In the genomic region with DNA sequence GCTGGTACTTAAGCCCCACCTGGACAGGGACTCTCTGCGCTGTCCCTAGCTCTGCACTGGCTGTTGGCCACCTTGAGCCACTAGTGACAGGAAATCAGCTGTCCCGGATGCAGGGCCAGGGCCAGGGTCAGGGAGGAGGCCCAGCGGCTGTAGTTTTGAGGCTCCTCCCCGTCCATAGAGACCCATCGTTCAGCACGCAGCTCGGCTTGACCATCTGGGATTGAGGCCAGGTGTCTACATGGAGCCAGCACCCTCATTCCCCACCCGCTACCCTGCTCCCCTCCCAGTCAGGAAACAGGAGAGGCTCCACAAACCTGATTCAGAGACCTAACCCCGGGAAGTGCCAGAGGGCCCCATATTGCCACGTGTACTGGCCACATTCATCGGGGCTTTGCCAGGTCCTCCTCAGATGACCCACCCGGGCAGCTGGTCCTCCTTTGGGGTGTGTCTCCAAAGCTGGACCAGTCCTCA, we compare ENCODE assay signal across 10 mouse cellular contexts. TPM values are rescaled to one million over a fixed set of nuclear protein-coding genes. Genes with fewer than 3 reads are reported as not detected.
A peak's percentile ranks its signal among the peaks of the same experiment; 100 is the strongest.
DNase-seq lines count a peak whose midpoint lies in the region; ATAC-seq lines count a peak whose summit lies in the region.
"Had no signal": no experiment of that assay in that cellular context is flagged by ENCODE, and none has a peak within 500 bp of the region (broad histone marks: within the 10 kb centered on the region; RNA-seq: fewer than 3 reads in every experiment).

No protein-coding gene starts in this region.

- 0 out of 2 replicates have a peak overlapping the region, but pooled peaks have one; percentile 9 for H3K27ac ChIP-seq in neural tube, embryonic 13.5 days (replicated peaks)
- H3K27ac ChIP-seq in neural tube, embryonic 15.5 days (replicated peaks) = no peak overlapping the region
- 0 out of 2 replicates have a peak overlapping the region, but pooled peaks have one; percentile 29 for H3K27ac ChIP-seq in stomach, embryonic 16.5 days (ENCODE audit: low read length)
- no peak overlapping the region for H3K27ac ChIP-seq in liver, embryonic 12.5 days

- no peak overlapping the region for H3K9ac ChIP-seq in neural tube, embryonic 13.5 days
- H3K9ac ChIP-seq in neural tube, embryonic 15.5 days (replicated peaks) = no peak overlapping the region
- H3K9ac ChIP-seq in stomach, embryonic 16.5 days (ENCODE audit: low read length) = peak overlapping the region; percentile 46; the same call in 1 of the 2 replicates
- no peak overlapping the region for H3K9ac ChIP-seq in liver, embryonic 12.5 days

- no peak overlapping the region for H3K4me2 ChIP-seq in neural tube, embryonic 13.5 days
- H3K4me2 ChIP-seq in neural tube, embryonic 15.5 days = no peak overlapping the region
- no peak overlapping the region for H3K4me2 ChIP-seq in stomach, embryonic 16.5 days (ENCODE audit: low read depth, low read length)
- no peak overlapping the region for H3K4me2 ChIP-seq in liver, embryonic 12.5 days

- ATAC-seq in neural tube, embryonic 13.5 days (ENCODE audit: low read depth) = no peak
- ATAC-seq in neural tube, embryonic 15.5 days (ENCODE audit: low FRiP score) = no peak
- ATAC-seq in stomach, embryonic 16.5 days (ENCODE audit: insufficient read depth, low FRiP score) = no peak
- ATAC-seq in liver, embryonic 12.5 days = no peak

- 68% methylated on average over 12 of the region's 12 CpGs for WGBS in neural tube, embryonic 13.5 days
- 69% methylated on average over 12 of the region's 12 CpGs for WGBS in neural tube, embryonic 15.5 days
- WGBS in stomach, embryonic 16.5 days = 41% methylated on average over 12 of the region's 12 CpGs
- WGBS in liver, embryonic 12.5 days (ENCODE audit: insufficient replicate concordance) = 46% methylated on average over 12 of the region's 12 CpGs

- H3K4me1 ChIP-seq in neural tube, embryonic 13.5 days (replicated peaks) = peaks cover 43% of the 10 kb centered on the region
- peaks cover 39% of the 10 kb centered on the region for H3K4me1 ChIP-seq in neural tube, embryonic 15.5 days
- peaks cover 41% of the 10 kb centered on the region for H3K4me1 ChIP-seq in stomach, embryonic 16.5 days (ENCODE audit: control insufficient read depth, insufficient read depth, low read length)
- H3K4me1 ChIP-seq in liver, embryonic 12.5 days = peaks cover 22% of the 10 kb centered on the region

- DNase-seq in heart, adult 8-10 months (ENCODE audit: low spot score) = peak; percentile 88
- DNase-seq in kidney, postnatal 36 days = peak; percentile 75
- DNase-seq in natural killer cell, adult 2 months (ENCODE audit: low spot score in 2 of 2) = no peak
- no peak for DNase-seq in right cerebral cortex, postnatal 4 days

- H3K36me3 ChIP-seq in neural tube, embryonic 13.5 days = no peaks in the 10 kb centered on the region
- no peaks in the 10 kb centered on the region for H3K36me3 ChIP-seq in neural tube, embryonic 15.5 days
- H3K36me3 ChIP-seq in stomach, embryonic 16.5 days (ENCODE audit: control insufficient read depth, insufficient read depth, low read length) = no peaks in the 10 kb centered on the region
- no peaks in the 10 kb centered on the region for H3K36me3 ChIP-seq in liver, embryonic 12.5 days
- H3K36me3 ChIP-seq: G1E had no signal

- no peaks in the 10 kb centered on the region for H3K9me3 ChIP-seq in neural tube, embryonic 13.5 days
- H3K9me3 ChIP-seq in neural tube, embryonic 15.5 days (replicated peaks) = no peaks in the 10 kb centered on the region
- H3K9me3 ChIP-seq in stomach, embryonic 16.5 days (replicated peaks; ENCODE audit: control insufficient read depth, low read length) = no peaks in the 10 kb centered on the region
- no peaks in the 10 kb centered on the region for H3K9me3 ChIP-seq in liver, embryonic 12.5 days (replicated peaks)
- H3K9me3 ChIP-seq: G1E had no signal

- H3K4me3 ChIP-seq in neural tube, embryonic 13.5 days = no peak overlapping the region
- no peak overlapping the region for H3K4me3 ChIP-seq in neural tube, embryonic 15.5 days (replicated peaks)
- no peak overlapping the region for H3K4me3 ChIP-seq in stomach, embryonic 16.5 days (replicated peaks; ENCODE audit: low read length)
- no peak overlapping the region for H3K4me3 ChIP-seq in liver, embryonic 12.5 days
- H3K4me3 ChIP-seq: myocyte had no signal

- H3K27me3 ChIP-seq in neural tube, embryonic 13.5 days = no peaks in the 10 kb centered on the region
- no peaks in the 10 kb centered on the region for H3K27me3 ChIP-seq in neural tube, embryonic 15.5 days (replicated peaks)
- H3K27me3 ChIP-seq in stomach, embryonic 16.5 days (ENCODE audit: control insufficient read depth, insufficient read depth, low read length) = no peaks in the 10 kb centered on the region
- no peaks in the 10 kb centered on the region for H3K27me3 ChIP-seq in liver, embryonic 12.5 days (replicated peaks)

RNA-seq across cellular contexts. Expression of a gene that starts 54.5 kb away (rescaled TPM):
- polyA plus RNA-seq in neural tube, embryonic 13.5 days (2015; fragmentation: Nextera tagmentation; extraction: Ambion mirVana) = 5.6 and 5.7 TPM in 2 replicates
- polyA plus RNA-seq in neural tube, embryonic 15.5 days (2015; fragmentation: Nextera tagmentation; extraction: Ambion mirVana) = 6.4 and 6.7 TPM in 2 replicates
- 1 to 10 TPM in 3 of 4 experiments, under 1 TPM in 1; 0.60 to 4.4 (median 1.8) TPM for total RNA-seq in heart, adult 8-10 months (2022)
- polyA plus RNA-seq in stomach, embryonic 16.5 days (2015; fragmentation: Nextera tagmentation; extraction: Ambion mirVana) = 4.8 and 6.1 TPM in 2 replicates
- 2.0 and 2.1 TPM in 2 replicates for polyA plus RNA-seq in liver, embryonic 12.5 days (2016; fragmentation: Nextera tagmentation; extraction: Ambion mirVana)

RNA-seq across cellular contexts. Expression of a gene that starts 54.6 kb away (rescaled TPM):
- polyA plus RNA-seq in neural tube, embryonic 13.5 days (2015; fragmentation: Nextera tagmentation; extraction: Ambion mirVana) = 136 and 141 TPM in 2 replicates
- 130 and 139 TPM in 2 replicates for polyA plus RNA-seq in neural tube, embryonic 15.5 days (2015; fragmentation: Nextera tagmentation; extraction: Ambion mirVana)
- 10 to 100 TPM; 64.2 to 73.4 (median 68.4) TPM for total RNA-seq in heart, adult 8-10 months (2022)
- polyA plus RNA-seq in stomach, embryonic 16.5 days (2015; fragmentation: Nextera tagmentation; extraction: Ambion mirVana) = 171 and 183 TPM in 2 replicates
- polyA plus RNA-seq in liver, embryonic 12.5 days (2016; fragmentation: Nextera tagmentation; extraction: Ambion mirVana) = 107 and 109 TPM in 2 replicates

Comparison
In these comparisons a context has a peak if more than half of its experiments do, and no peak if none do; other contexts are left out.
1. H3K27ac ChIP-seq: peak in neural tube, embryonic 13.5 days (single experiment) and stomach, embryonic 16.5 days (single experiment); none in neural tube, embryonic 15.5 days (single experiment) and liver, embryonic 12.5 days (single experiment).
2. DNase-seq: peak in heart, adult 8-10 months (single experiment) and kidney, postnatal 36 days (2 of 2); none in natural killer cell, adult 2 months (0 of 2) and right cerebral cortex, postnatal 4 days (single experiment).